Mouse (Mus musculus) thymus, adult 2 months (tissue): ENCODE results near the gene Kmt2b. TPM values are rescaled to one million over a fixed set of nuclear protein-coding genes. Genes with fewer than 3 reads are reported as not detected.

Source experiments
- DNase-seq: peaks from one replicate; pipeline ENCODE4 v3.0.0; 2021
- H3K27ac ChIP-seq: fragments of 200-500 bp; 2 replicates; pipeline ENCODE4 v1.5.1; 2012; ENCODE audit warnings: low read length, control low read depth; ENCODE audit not compliant: control insufficient read depth, insufficient read depth
- H3K27me3 ChIP-seq: fragments of 200-500 bp; 2 replicates; pipeline ENCODE4 v1.6.1; 2012; ENCODE audit warnings: mild to moderate bottlenecking, low read length, moderate library complexity, mixed read lengths; ENCODE audit not compliant: control insufficient read depth, insufficient read depth
- H3K36me3 ChIP-seq: fragments of 200-500 bp; 2 replicates; pipeline ENCODE4 v1.6.1; 2012; ENCODE audit warnings: mild to moderate bottlenecking, low read length, moderate library complexity; ENCODE audit not compliant: control insufficient read depth, insufficient read depth
- H3K4me1 ChIP-seq: fragments of 200-500 bp; replicated peaks from 2 replicates; pipeline ENCODE4 v1.6.1; 2012; ENCODE audit warnings: low read length; ENCODE audit not compliant: control insufficient read depth, insufficient read depth
- H3K4me3 ChIP-seq: fragments of 200-500 bp; 2 replicates; pipeline ENCODE4 v1.5.1; 2012; ENCODE audit warnings: mild to moderate bottlenecking, low read length, control low read depth, moderate library complexity; ENCODE audit not compliant: control insufficient read depth, insufficient read depth
- CTCF ChIP-seq: fragments of 200-500 bp; IDR thresholded peaks from 2 replicates; pipeline ENCODE4 v1.5.1; 2012; ENCODE audit warnings: mild to moderate bottlenecking, control low read depth, low read length, moderate library complexity, borderline replicate concordance; ENCODE audit not compliant: control insufficient read depth, poor library complexity, insufficient read depth; ENCODE audit errors: extremely low read depth
- POLR2A ChIP-seq: fragments of 200-500 bp; IDR thresholded peaks from 2 replicates; pipeline ENCODE4 v1.6.1; 2012; ENCODE audit warnings: mild to moderate bottlenecking, low read length, control low read depth, moderate library complexity; ENCODE audit not compliant: control insufficient read depth, poor library complexity, insufficient read depth; ENCODE audit errors: extremely low read depth
- WGBS: fragments of 180-500 bp; shearing (Covaris S2); methylation state at CpG from one replicate; pipeline ENCODE4 v1.1.7; 2018; 5-methylcytosine and 5-hydroxymethylcytosine counted together
- polyA plus RNA-seq: library from polyadenylated mRNA; depleted of rRNA; stranded (reverse); fragments of >200 nt; gene quantifications from 2 replicates; pipeline ENCODE4 v1.2.3, GENCODE M21; 2012

Gene Kmt2b
- polyA plus RNA-seq, 1 experiment = 161 TPM

DNA sequence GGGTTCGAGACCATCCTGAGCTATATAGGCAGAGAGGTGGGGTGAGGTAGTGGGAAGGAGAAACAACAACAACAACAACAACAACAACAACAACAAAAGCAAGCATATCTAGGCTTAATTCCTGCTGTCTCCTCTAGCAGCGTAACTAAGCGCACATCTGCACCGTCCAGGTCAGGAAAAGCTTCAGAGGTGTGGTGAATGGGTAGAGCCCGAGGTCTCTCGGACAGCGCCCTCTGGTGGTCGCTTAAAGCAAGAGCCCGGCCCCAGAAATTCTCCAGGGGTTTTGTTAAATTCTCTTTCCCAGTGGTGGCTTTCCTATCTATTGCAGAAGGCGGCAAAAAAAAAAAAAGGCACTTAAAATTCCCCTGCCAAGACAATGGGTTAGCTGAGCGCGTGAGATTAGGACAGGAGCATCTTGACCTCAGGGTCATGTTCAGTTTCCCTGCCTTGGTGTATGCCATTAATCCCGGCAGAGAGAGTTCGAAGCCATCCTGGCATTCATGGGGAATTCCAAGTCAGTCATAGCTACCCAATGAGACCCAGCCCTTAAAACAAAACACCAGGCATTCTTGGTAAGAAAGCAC, 25.1 kb upstream of the Kmt2b start:
- peaks cover 8% of the 10 kb centered on the region for H3K36me3 ChIP-seq
- no peak overlapping the region for H3K27ac ChIP-seq
- 21% methylated on average over 14 of the region's 14 CpGs for WGBS
- TF ChIP-seq POLR2A (no peak), CTCF (peak; percentile 72; the same call in 1 of the 2 replicates)
- no peaks in the 10 kb centered on the region for H3K4me1 ChIP-seq
- H3K27me3 ChIP-seq = no peaks in the 10 kb centered on the region
- peak; percentile 60 for DNase-seq
- H3K4me3 ChIP-seq = no peak overlapping the region

DNA sequence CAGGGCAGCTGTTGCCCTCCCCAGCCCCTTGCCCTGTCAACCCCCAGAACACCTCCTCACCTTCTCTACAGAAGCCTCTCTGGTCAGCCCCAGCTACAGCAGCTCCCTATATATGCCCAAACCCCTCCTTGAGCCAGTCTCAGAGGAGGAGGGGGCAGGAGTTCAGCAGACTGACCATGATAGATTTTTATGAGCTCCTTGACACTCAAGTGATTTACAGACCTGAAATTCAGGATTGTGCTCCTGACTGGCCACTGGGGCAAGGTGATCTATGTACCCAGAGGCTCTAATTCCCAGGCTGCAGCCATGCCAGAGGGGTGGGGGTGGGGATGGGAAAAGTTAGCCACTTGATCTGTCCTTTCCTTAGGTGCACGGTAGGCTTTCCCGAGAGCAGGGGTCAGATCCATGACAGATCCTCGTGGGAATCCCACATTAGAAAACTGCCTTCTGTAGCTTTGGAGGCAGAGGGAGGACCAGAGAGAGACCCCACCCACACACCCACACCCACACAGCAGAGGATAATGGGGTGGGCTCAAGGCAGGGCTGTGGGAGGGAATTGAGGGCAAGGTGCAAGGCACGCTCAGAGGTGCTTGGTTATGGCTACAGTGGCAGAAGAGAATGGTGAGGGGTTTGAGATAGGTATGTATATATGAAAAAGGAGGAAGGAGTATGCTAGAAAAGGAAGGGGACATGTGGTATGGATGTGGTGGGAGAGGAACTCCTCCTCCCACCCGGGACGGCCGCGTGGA, 24.3 kb upstream of the Kmt2b start, which contains the start of gene Upk1a:
Gene Upk1a, minus strand, starts transcription at position 194 of the 749 bp plus-strand sequence.
- no peaks in the 10 kb centered on the region for H3K27me3 ChIP-seq
- no peak within 1 kb of the TSS for H3K27ac ChIP-seq
- DNase-seq = no peak
- WGBS = 69% methylated on average over 8 of the region's 8 CpGs
- H3K4me3 ChIP-seq = no peak within 1 kb of the TSS
- H3K36me3 ChIP-seq = peaks cover 8% of the 10 kb centered on the region
- 0 out of 2 replicates have a peak, but pooled peaks cover 5% of the 10 kb centered on the region for H3K4me1 ChIP-seq
- no peak for TF ChIP-seq POLR2A
- TF ChIP-seq CTCF = no peak

GRCm38 (mm10) chr7:30610043-30610442, 21.5 kb upstream of the Kmt2b start:
- no peak for DNase-seq
- H3K4me3 ChIP-seq = no peak overlapping the region
- no peaks in the 10 kb centered on the region for H3K27me3 ChIP-seq
- no peak overlapping the region for H3K27ac ChIP-seq
- 0 out of 2 replicates have a peak, but pooled peaks cover 5% of the 10 kb centered on the region for H3K4me1 ChIP-seq
- no peaks in the 10 kb centered on the region for H3K36me3 ChIP-seq
- TF ChIP-seq CTCF (no peak), POLR2A (no peak)
- WGBS = 71% methylated on average over 7 of the region's 7 CpGs

GRCm38 (mm10) chr7:30608476-30608875, 19.9 kb upstream of the Kmt2b start:
- H3K27ac ChIP-seq = no peak overlapping the region
- TF ChIP-seq POLR2A = no peak
- TF ChIP-seq CTCF = no peak
- H3K4me1 ChIP-seq = 0 out of 2 replicates have a peak, but pooled peaks cover 5% of the 10 kb centered on the region
- WGBS = 67% methylated on average over 16 of the region's 16 CpGs
- no peak for DNase-seq
- H3K27me3 ChIP-seq = no peaks in the 10 kb centered on the region
- H3K4me3 ChIP-seq = no peak overlapping the region
- no peaks in the 10 kb centered on the region for H3K36me3 ChIP-seq

DNA sequence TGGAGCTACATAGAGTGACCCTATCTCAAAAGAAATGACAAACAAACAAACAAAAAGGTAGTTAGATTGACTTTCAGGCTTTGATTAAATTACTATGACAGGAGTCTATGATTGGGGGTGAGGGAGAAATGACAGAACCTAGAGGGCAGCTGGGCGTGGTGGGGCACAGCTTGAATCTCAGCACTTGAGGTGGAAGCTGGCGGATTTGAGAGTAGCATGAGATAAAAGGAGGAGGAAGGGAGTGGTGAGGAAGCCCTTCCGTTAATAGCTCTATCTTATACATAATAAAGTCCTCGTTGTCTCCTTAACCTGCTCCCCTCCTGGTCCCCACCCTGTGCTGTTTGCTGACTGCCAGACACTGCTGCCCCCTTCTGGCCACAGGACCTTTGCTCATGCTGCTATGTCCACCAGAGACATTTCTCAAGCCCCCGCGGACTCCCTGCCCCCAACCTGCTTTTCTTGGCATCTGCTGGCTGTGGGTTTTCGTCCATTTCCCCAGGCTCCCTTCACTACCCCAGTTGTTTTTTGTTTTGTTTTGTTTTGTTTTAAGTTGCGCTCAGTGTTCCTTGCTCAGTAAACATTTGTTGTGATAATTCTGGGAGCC, 19.3 kb upstream of the Kmt2b start:
- H3K27me3 ChIP-seq = no peaks in the 10 kb centered on the region
- no peak overlapping the region for H3K4me3 ChIP-seq
- no peak overlapping the region for H3K27ac ChIP-seq
- H3K36me3 ChIP-seq = no peaks in the 10 kb centered on the region
- TF ChIP-seq POLR2A (no peak), CTCF (0 out of 2 replicates have a peak, but pooled peaks have one; percentile 56)
- 22% methylated on average over 8 of the region's 8 CpGs for WGBS
- peak; percentile 67 for DNase-seq
- H3K4me1 ChIP-seq = 0 out of 2 replicates have a peak, but pooled peaks cover 5% of the 10 kb centered on the region

- no peak overlapping the region for H3K27ac ChIP-seq
- H3K27me3 ChIP-seq = no peaks in the 10 kb centered on the region
- TF ChIP-seq POLR2A (no peak), CTCF (no peak)
- H3K4me3 ChIP-seq = no peak overlapping the region
- 0 out of 2 replicates have a peak, but pooled peaks cover 5% of the 10 kb centered on the region for H3K4me1 ChIP-seq
- 87% methylated on average over 8 of the region's 8 CpGs for WGBS
- DNase-seq = no peak
- H3K36me3 ChIP-seq = no peaks in the 10 kb centered on the region
Measured at GRCm38 (mm10) chr7:30604944-30605343, 16.4 kb upstream of the Kmt2b start.
